Mouse (Mus musculus) macrophage (primary cell): ENCODE results near the gene Fgr. TPM values are rescaled to one million over a fixed set of nuclear protein-coding genes. Genes with fewer than 3 reads are reported as not detected.
A peak's percentile ranks its signal among the peaks of the same experiment; 100 is the strongest.

Experiments
- H3K27ac ChIP-seq: fragments of 350-480 bp; formaldehyde crosslinking; 2 replicates; pipeline ENCODE4 v1.9.0; 2021
- H3K36me3 ChIP-seq: fragments of 350-480 bp; formaldehyde crosslinking; 2 replicates; pipeline ENCODE4 v1.9.0; 2021; ENCODE audit errors: inconsistent target
- H3K4me3 ChIP-seq: fragments of 350-480 bp; formaldehyde crosslinking; 2 replicates; pipeline ENCODE4 v1.9.0; 2021; ENCODE audit errors: inconsistent target
- H3K79me2 ChIP-seq: fragments of 350-480 bp; formaldehyde crosslinking; 2 replicates; pipeline ENCODE4 v1.9.0; 2021; ENCODE audit errors: inconsistent target
- WGBS: methylation state at CpG from one replicate; pipeline ENCODE4 v1.1.7; 2026; ENCODE audit warnings: inconsistent platforms; ENCODE audit not compliant: missing documents; 5-methylcytosine and 5-hydroxymethylcytosine counted together
- polyA plus RNA-seq: library from polyadenylated mRNA; stranded (reverse); fragments of 250-400 nt; gene quantifications from 3 replicates; pipeline ENCODE4 v1.2.4, GENCODE M21; 2018; ENCODE audit warnings: inconsistent platforms

Fgr gene
- polyA plus RNA-seq, 1 experiment from 2014 or later = 1.8 TPM

DNA sequence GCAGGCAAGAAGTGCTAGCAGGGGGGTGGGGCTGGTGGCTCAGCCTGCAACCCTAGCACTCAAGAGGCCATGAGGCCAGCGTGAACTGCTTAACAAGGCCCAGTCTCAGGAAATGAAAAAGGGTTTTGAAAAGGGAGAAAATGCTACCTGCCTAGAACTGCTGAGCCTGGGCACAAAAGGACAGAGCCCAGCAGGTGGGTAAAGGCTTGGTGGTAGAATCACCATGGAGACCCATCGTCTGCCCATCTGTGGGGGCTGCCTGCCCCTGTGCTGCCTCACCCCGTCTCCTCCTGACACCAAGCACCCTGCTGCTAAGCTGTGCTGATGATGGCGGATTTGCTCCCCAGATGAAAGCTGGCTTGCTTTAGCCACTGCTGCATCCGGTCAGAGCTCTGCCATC, 9.4 kb upstream of the Fgr start:
- Histone ChIP-seq H3K4me3 (no peak overlapping the region), H3K36me3 (no peaks in the 10 kb centered on the region), H3K27ac (no peak overlapping the region), H3K79me2 (no peaks in the 10 kb centered on the region)
- WGBS = 93% methylated on average over 5 of the region's 5 CpGs

DNA sequence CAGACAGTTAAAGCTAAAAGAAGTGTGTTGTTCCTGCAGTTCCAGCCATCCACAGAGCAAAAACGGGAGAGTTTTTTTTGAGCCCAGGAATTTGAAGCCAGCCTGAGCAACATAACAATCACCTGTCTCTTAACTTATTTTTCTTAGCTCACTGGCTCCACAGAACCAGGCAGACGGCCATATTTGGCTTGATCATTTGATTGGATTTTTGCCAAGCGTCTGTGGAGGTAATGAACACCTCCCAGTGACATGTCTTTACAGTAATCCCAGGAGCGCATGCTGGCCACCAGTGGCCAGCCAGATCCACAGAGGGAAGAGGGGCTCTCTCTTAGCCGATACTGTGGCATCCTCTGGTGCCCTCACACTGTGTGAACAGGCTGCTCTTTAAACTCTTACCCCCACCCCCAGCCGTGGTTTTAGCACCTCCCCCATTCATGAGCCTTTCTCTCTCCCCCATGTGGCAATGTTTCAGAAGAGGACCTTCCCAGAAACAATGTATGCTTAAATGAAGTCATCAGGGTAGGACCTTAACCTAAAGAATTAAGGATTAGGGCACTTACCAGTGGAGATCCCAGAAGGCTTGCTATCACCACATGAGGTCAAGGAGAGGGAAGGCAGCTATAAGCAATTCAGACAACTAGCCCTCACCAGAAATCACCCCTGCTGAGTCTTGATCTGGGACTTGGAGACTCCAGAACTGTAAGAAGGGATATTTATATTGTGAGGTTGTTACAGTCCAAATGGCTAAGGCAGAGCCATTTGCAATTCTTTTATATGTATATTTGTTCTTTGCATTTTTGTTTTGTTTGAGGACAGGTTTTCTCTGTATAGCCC, 5.6 kb upstream of the Fgr start:
- H3K36me3 ChIP-seq = no peaks in the 10 kb centered on the region
- H3K79me2 ChIP-seq = no peaks in the 10 kb centered on the region
- H3K27ac ChIP-seq = no peak overlapping the region
- no peak overlapping the region for H3K4me3 ChIP-seq
- WGBS = 77% methylated on average over 6 of the region's 6 CpGs

DNA sequence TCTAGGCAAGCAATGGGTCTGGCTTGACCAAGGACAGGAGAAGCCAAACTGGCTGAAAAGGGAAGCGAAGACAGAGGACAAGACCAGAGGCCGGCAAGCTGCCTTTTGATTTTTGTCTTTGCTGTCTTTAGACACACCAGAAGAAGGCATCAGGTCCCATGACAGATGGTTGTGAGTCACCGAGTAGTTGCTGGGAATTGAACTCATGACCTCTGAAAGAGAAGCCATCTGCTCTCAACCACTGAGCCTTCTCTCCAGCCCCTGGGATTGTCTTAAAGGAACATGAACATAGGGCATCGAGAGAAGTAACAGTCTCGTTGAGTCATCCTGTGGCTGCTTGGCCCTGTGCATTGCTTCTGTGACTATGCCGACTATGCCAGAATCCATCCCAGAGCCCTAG, 2.3 kb upstream of the Fgr start:
- 37% methylated on average over 6 of the region's 6 CpGs for WGBS
- Histone ChIP-seq H3K36me3 (no peaks in the 10 kb centered on the region), H3K79me2 (no peaks in the 10 kb centered on the region), H3K27ac (peak overlapping the region; percentile 34), H3K4me3 (no peak overlapping the region)

DNA sequence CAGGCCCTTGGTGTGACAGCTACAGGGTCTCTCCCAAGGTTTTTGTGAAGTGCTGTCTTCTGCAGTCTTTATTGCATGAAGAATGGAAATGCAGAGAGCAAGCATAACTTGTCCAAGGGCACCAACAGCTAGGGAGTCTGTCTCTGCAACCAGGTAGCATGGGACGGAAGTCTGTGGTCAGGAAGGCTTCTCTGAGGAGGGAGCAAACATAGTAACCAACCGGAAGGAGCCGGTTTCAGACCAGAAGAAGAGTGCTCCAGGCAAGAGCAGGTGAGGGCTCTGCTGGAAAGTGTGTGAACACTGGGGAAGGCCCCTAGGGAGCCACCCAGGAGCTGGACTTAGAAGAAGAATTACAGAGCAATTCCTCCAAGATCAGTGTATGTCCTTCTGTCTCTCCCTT, 1.8 kb upstream of the Fgr start:
- Histone ChIP-seq H3K36me3 (no peaks in the 10 kb centered on the region), H3K79me2 (no peaks in the 10 kb centered on the region), H3K4me3 (no peak overlapping the region), H3K27ac (0 out of 2 replicates have a peak overlapping the region, but pooled peaks have one; percentile 4)
- WGBS = 35% methylated on average over 3 of the region's 3 CpGs

DNA sequence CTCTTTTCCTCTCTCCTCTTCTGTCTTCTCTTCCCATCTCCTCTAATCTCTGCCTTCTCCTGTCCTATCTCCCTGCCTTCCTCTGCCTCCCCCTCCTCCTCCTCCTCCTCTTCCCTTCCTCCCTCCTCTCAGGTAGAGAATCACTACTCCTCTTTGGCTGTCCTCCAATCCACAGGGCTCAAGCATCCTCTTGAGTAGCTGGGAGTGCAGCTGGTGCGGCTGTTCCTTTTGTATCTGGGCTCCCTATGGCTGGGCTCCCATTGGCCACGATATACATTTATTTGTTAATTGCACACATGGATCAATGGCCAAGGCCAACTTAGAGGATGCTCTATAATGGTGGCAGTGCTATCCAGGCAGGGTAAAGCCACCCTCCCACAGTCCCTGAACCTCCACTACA, 1.3 kb upstream of the Fgr start:
- WGBS = 69% methylated on average over 2 of the region's 2 CpGs
- no peaks in the 10 kb centered on the region for H3K79me2 ChIP-seq
- H3K4me3 ChIP-seq = no peak overlapping the region
- H3K36me3 ChIP-seq = no peaks in the 10 kb centered on the region
- no peak overlapping the region for H3K27ac ChIP-seq

DNA sequence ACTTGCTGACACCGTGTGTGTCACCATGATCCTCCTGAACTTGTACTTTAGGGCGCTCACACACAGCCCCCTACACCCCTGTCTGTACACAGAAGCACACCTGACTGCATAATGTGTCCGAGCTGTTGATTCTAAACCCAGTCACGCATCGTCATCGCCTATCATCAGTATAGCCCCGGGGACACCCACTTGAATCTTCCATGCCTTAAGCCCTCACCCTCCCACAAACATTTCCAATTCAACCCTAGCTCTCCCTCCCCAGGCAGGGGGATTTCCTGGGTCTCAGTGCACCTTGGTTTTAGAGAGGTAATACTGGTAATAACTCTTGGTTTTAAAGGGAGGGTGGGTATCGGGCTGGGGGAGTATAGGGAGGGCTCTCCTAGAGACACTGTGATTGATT, 709 bp upstream of the Fgr start:
- Histone ChIP-seq H3K36me3 (no peaks in the 10 kb centered on the region), H3K4me3 (no peak overlapping the region), H3K27ac (no peak overlapping the region), H3K79me2 (no peaks in the 10 kb centered on the region)
- WGBS = 84% methylated on average over 8 of the region's 8 CpGs

DNA sequence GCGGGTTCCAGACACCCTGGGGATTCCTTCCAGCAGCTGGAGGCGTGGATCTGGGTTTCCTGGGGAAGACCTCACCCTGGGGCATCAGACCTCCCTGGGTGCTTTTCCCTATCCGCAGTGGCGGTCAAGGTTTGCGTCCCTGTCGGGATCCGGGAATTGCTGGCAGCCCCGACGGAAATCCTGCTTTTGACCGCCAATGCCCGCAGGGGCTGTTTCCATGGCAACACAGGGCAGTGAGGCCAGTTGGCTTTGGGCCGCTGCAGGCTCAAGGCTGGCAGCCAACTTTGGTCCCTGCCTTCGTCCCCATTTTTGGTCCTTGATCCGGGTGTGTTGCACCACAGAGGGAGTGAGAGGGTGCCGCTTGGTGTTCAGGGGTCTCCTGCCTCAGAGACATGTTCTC, 1.0 kb downstream of the Fgr start:
- H3K27ac ChIP-seq = no peak overlapping the region
- no peaks in the 10 kb centered on the region for H3K36me3 ChIP-seq
- no peak overlapping the region; the same call in 1 of the 2 replicates for H3K4me3 ChIP-seq
- H3K79me2 ChIP-seq = no peaks in the 10 kb centered on the region
- 40% methylated on average over 14 of the region's 15 CpGs for WGBS

DNA sequence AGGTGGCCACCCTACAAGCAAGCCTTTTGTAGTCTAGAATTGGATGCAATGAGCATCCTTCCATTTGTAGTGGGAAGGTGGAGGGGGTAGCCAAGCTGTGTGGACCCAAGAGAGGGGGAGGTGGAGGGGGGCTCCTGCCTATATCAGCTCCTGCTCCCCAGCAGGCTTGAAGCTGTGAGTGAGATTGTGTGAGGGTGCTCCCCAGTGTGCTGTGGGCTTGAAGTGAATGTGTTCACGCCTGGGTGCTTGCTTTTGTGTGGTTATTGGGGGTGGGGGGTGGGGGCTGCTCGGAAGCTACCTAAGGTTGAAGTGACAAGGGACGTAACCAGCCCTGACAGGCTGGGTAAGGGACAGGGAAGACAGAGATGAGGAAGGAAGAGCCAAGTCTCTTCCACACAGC, 1.9 kb downstream of the Fgr start:
- no peak overlapping the region for H3K4me3 ChIP-seq
- WGBS = 67% methylated on average over 3 of the region's 3 CpGs
- H3K79me2 ChIP-seq = no peaks in the 10 kb centered on the region
- H3K36me3 ChIP-seq = no peaks in the 10 kb centered on the region
- H3K27ac ChIP-seq = no peak overlapping the region

DNA sequence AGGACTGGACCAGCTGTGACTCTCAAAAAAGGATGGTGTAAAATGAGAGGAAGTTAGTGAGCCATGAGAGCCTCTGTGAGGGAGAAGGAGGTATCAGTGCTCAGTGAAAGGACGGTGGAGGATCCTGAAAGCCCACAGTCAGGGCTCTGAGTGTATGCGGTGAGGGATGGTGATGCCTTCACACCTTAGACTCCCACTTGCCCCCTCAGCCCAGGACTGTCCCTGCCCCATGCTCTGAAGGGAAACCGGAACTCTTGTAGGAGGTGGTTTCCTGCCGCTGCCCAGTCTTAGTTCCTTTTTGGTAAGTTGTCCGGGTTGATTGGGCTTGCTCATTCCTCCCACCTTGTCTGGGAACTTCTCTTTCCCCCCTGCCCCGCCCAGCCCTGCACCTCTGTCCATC, 2.8 kb downstream of the Fgr start:
- Histone ChIP-seq H3K27ac (no peak overlapping the region), H3K36me3 (no peaks in the 10 kb centered on the region), H3K79me2 (no peaks in the 10 kb centered on the region), H3K4me3 (no peak overlapping the region)
- 2% methylated on average over 5 of the region's 6 CpGs for WGBS

DNA sequence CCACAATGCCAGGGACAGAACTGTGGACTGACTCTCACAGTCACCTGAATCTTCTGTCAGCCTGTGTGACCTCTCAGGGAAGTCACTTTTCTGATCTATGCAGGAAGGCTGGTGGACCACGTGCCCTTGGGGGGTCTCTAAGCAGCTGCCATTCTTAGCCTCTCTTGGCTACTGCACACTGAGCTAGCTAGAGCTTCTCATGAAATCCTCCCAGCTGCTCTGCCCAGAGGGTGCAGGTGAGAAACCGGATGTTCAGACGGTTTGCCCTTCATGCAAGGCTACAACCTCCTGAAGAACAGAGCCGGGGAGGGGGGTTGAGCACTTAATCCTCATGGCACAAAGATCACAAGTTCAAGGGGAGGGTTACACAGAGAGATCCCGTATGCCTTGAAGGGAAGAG, 3.7 kb downstream of the Fgr start:
- WGBS = 29% methylated on average over 5 of the region's 5 CpGs
- Histone ChIP-seq H3K79me2 (no peaks in the 10 kb centered on the region), H3K36me3 (no peaks in the 10 kb centered on the region), H3K4me3 (no peak overlapping the region), H3K27ac (no peak overlapping the region)

DNA sequence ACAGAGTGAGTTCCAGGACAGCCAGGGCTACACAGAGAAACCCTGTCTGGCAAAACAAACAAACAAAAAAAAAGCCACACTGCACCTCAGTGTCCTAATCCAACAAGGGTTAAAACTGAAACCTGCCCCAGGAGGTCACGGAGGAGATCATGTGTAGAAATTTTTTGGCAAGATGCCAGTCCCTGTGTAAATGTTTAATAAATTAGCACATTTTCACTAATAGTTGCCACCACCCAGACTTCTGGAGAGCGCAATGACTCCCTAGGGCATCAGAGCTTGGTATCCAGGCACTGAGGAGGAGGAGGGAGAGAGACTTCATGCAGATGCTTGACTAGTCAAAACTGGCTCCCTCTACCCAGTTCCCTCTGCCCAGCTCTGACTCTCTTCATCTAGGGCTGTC, 5.3 kb downstream of the Fgr start:
- 86% methylated on average over 2 of the region's 2 CpGs for WGBS
- Histone ChIP-seq H3K79me2 (no peaks in the 10 kb centered on the region), H3K27ac (no peak overlapping the region), H3K36me3 (no peaks in the 10 kb centered on the region), H3K4me3 (no peak overlapping the region)

DNA sequence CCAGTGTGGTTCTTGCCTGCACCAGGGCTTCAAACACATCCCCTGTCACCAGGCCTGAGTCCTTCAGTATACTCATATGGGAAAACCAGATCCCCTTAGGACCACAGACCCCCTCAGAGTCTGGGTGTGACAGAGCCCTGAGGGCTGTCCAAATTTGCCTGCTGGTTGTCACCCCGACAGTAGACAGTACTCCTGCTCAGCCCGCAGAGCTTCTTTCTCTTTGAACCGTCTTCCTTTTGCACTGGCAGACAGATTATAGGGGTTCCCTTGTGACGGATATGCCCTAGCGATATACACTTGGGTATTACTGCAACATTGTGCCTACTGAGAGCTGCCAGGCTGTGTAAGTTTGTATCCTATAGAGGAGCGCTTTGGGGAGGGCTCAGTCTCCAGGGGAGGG, 7.7 kb downstream of the Fgr start:
- Histone ChIP-seq H3K79me2 (no peaks in the 10 kb centered on the region), H3K36me3 (no peaks in the 10 kb centered on the region)
- 84% methylated on average over 6 of the region's 6 CpGs for WGBS

DNA sequence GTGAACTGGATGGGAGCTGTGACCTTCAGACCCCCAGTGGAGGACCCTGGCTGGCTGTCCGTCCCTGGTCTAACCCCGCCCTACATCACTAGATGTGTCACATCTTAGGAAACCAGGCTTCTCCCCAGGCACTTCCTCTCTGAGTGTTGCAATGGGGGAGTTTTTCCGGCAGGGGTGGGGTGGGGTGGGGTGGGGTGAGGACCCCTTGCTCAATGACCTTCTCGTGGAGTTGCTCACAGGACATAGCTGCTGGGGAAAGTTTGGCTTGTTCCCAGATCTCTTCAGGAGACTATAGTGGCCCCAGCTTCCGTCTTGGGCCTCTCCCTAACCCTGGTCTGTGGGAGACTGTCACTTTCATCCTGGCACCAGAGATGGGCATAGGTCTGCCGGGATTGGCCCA, 9.1 kb downstream of the Fgr start:
- Histone ChIP-seq H3K27ac (peak overlapping the region; percentile 25), H3K4me3 (no peak overlapping the region), H3K79me2 (no peaks in the 10 kb centered on the region), H3K36me3 (no peaks in the 10 kb centered on the region)
- 12% methylated on average over 5 of the region's 6 CpGs for WGBS

More for the DNA sequence above, 7.7 kb downstream of the Fgr start:
- Histone ChIP-seq H3K4me3 (no peak overlapping the region), H3K27ac (no peak overlapping the region)

DNA sequence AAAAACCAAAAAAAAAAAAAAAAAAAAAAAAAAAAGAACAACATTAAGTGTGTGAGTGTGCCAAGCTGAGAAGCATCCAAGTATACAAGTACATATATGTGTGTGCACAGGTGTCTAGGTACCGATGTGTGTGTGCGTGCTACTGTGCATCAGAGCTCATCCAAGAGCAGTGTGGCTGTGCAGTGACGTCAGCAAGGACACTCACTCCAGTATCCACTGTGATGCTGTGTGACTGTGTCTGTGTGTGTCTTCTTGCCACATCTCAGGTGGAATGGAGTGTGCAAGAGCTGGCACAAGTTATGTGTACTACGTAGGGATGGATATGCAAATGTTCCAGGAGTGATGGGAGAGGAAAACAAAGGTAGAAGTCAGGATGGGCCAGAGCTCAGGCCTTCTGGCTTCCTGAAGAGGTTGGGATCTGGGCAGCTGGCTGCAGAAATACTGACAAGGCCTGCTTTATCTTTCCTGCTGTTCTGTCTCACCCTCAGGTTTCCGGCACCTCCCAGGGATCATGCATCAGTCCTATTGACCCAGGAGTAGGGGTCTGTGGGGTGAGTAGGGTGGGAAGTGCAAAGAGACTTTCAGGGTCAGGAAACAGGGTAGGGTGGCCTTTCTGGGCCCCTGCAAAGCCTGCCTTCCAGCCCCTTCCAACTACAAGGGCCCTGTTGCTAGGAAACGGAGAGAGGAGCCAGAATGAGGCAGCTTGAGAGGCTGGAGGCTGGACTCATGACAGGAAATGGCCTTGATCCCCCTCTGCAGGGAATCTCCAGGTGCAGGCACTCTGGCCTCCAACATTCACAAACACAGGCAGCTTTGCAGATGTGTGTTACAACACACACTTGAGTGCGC, 10.0 kb downstream of the Fgr start:
- Histone ChIP-seq H3K27ac (no peak overlapping the region; the same call in 1 of the 2 replicates), H3K79me2 (no peaks in the 10 kb centered on the region), H3K4me3 (no peak overlapping the region), H3K36me3 (no peaks in the 10 kb centered on the region)
- 91% methylated on average over 4 of the region's 7 CpGs for WGBS
